Mouse (Mus musculus) spleen, adult 2 months (tissue): ENCODE measurements around the gene Tenm4. TPM values are rescaled to one million over a fixed set of nuclear protein-coding genes. Genes with fewer than 3 reads are reported as not detected.

Experiments
- DNase-seq, 2 experiments: peaks; one replicate each; pipeline versions ENCODE4 v3.0.0 to v3.0.0-alpha.2; 2012 to 2021; ENCODE audit warnings: low spot score in 2 of 2, low read depth in 1 of 2
- H3K27ac ChIP-seq: fragments of 200-500 bp; 2 replicates; pipeline ENCODE4 v1.5.1; 2012; ENCODE audit warnings: low read length, inconsistent platforms; ENCODE audit not compliant: insufficient read depth
- H3K27me3 ChIP-seq: fragments of 200-500 bp; 2 replicates; pipeline ENCODE4 v1.6.1; 2012; ENCODE audit warnings: mild to moderate bottlenecking, moderate library complexity, low read length, inconsistent platforms; ENCODE audit not compliant: control insufficient read depth, insufficient read depth
- H3K36me3 ChIP-seq: fragments of 200-500 bp; 2 replicates; pipeline ENCODE4 v1.6.1; 2012; ENCODE audit warnings: mild to moderate bottlenecking, low read length, inconsistent platforms; ENCODE audit not compliant: control insufficient read depth, insufficient read depth
- H3K4me1 ChIP-seq: fragments of 200-500 bp; 2 replicates; pipeline ENCODE4 v1.6.1; 2011; ENCODE audit warnings: inconsistent platforms; ENCODE audit not compliant: control insufficient read depth, insufficient read depth, insufficient read length
- H3K4me3 ChIP-seq: fragments of 200-500 bp; 2 replicates; pipeline ENCODE4 v1.5.1; 2011; ENCODE audit warnings: mild to moderate bottlenecking, inconsistent platforms; ENCODE audit not compliant: insufficient read depth, insufficient read length; ENCODE audit errors: extremely low read depth
- CTCF ChIP-seq: fragments of 200-500 bp; IDR thresholded peaks from 2 replicates; pipeline ENCODE4 v1.5.1; 2011; ENCODE audit warnings: mild to moderate bottlenecking, inconsistent platforms; ENCODE audit not compliant: insufficient read depth, insufficient read length, insufficient replicate concordance; ENCODE audit errors: extremely low read depth
- POLR2A ChIP-seq: fragments of 200-500 bp; IDR thresholded peaks from 2 replicates; pipeline ENCODE4 v1.6.1; 2011; ENCODE audit warnings: low read depth, low read length, inconsistent platforms
- WGBS: fragments of 180-500 bp; shearing (Covaris S2); methylation state at CpG from one replicate; pipeline ENCODE4 v1.1.7; 2018; 5-methylcytosine and 5-hydroxymethylcytosine counted together
- polyA plus RNA-seq: library from polyadenylated mRNA; depleted of rRNA; stranded (reverse); fragments of >200 nt; gene quantifications from 2 replicates; pipeline ENCODE4 v1.2.3, GENCODE M21; 2012

Gene Tenm4
- polyA plus RNA-seq, 1 experiment: 1.2 TPM

- DNase-seq: peak in 1 of 2 experiments; percentile 43
- Histone ChIP-seq H3K27me3 (no peaks in the 10 kb centered on the region), H3K4me1 (no peaks in the 10 kb centered on the region), H3K4me3 (no peak overlapping the region), H3K36me3 (no peaks in the 10 kb centered on the region), H3K27ac (no peak overlapping the region)
- WGBS: 54% methylated on average over 7 of the region's 7 CpGs
- TF ChIP-seq POLR2A (no peak), CTCF (no peak)
Observed at GRCm38 (mm10) chr7:96878511-96879276, 707.6 kb downstream of the Tenm4 start.

GRCm38 (mm10) chr7:96879593-96879992, 708.5 kb downstream of the Tenm4 start:
- DNase-seq: no peak
- no peak overlapping the region for H3K27ac ChIP-seq
- no peaks in the 10 kb centered on the region for H3K36me3 ChIP-seq
- TF ChIP-seq CTCF: no peak
- no peak for TF ChIP-seq POLR2A
- no peak overlapping the region for H3K4me3 ChIP-seq
- H3K4me1 ChIP-seq: no peaks in the 10 kb centered on the region
- H3K27me3 ChIP-seq: no peaks in the 10 kb centered on the region
- 53% methylated on average over 6 of the region's 6 CpGs for WGBS

- 91% methylated on average over 6 of the region's 6 CpGs for WGBS
- no peaks in the 10 kb centered on the region for H3K36me3 ChIP-seq
Observed at GRCm38 (mm10) chr7:96880221-96880944, 709.3 kb downstream of the Tenm4 start.

DNA sequence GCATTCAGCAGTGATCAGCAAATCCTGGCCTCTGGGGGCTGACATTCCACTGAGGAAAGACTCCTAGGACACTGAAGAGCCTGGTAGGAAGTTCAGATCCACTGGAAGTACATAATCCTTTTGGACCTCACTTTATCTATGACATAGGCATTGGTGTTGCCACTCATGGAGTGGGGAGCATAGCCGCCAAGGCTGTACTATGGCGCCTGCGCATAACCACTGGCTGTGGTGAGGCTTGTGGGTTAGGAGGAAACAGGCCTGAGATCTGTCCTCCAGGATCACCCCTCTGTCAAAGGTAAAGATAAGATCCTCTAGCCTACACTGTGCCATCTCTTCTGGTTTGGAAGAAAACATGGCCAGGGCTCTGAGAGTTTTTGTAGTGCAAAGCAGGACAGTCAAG, 712.3 kb downstream of the Tenm4 start:
- Histone ChIP-seq H3K4me1 (no peaks in the 10 kb centered on the region), H3K27ac (no peak overlapping the region), H3K4me3 (no peak overlapping the region), H3K36me3 (no peaks in the 10 kb centered on the region), H3K27me3 (no peaks in the 10 kb centered on the region)
- WGBS: 73% methylated on average over 3 of the region's 3 CpGs
- no peak for TF ChIP-seq POLR2A
- no peak for TF ChIP-seq CTCF
- no peak for DNase-seq

More at GRCm38 (mm10) chr7:96880221-96880944, 709.3 kb downstream of the Tenm4 start:
- no peak for TF ChIP-seq POLR2A
- TF ChIP-seq CTCF: no peak
- H3K4me3 ChIP-seq: no peak overlapping the region
- no peak overlapping the region for H3K27ac ChIP-seq
- no peaks in the 10 kb centered on the region for H3K4me1 ChIP-seq
- no peaks in the 10 kb centered on the region for H3K27me3 ChIP-seq
- DNase-seq: no peak

DNA sequence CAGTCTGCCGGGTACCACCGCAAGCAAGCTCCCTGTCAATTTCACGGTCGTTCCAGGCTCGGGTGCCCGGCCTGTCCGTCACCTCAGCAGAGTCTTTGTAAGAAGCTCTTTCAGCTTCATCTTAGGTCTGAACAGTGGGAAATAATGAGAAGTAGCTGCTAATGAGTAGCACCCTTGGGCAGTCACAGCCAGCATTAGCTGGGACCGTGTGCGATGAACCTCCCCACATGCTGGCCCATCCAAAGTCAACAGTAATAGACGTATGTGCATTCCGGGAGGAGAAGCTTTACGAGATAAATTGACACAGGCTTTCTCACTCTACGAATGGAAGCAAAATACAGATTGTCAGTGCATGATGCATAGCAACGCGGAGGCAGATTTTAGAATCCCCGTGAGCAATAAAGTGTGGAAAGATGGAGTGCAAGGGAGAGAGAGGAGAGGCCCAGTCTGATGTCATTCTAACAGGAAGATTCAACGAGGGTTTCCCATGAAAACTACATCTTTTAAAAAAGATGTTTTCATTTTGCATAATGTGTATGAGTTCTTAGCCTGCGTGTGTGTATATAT, 716.1 kb downstream of the Tenm4 start:
- TF ChIP-seq CTCF (no peak), POLR2A (no peak)
- Histone ChIP-seq H3K27me3 (no peaks in the 10 kb centered on the region), H3K4me1 (no peaks in the 10 kb centered on the region), H3K36me3 (no peaks in the 10 kb centered on the region), H3K4me3 (no peak overlapping the region), H3K27ac (no peak overlapping the region)
- DNase-seq: no peak
- WGBS: 93% methylated on average over 18 of the region's 18 CpGs

GRCm38 (mm10) chr7:96889061-96890034, 718.3 kb downstream of the Tenm4 start:
- no peak overlapping the region for H3K27ac ChIP-seq
- no peak for TF ChIP-seq POLR2A
- no peak for TF ChIP-seq CTCF
- H3K4me3 ChIP-seq: no peak overlapping the region
- WGBS: 83% methylated on average over 18 of the region's 18 CpGs
- no peaks in the 10 kb centered on the region for H3K27me3 ChIP-seq
- H3K36me3 ChIP-seq: no peaks in the 10 kb centered on the region
- no peak for DNase-seq
- H3K4me1 ChIP-seq: no peaks in the 10 kb centered on the region
